Mouse (Mus musculus): ENCODE measurements around the gene Bora. TPM values are rescaled to one million over a fixed set of nuclear protein-coding genes. Genes with fewer than 3 reads are reported as not detected.
"Not testable (repeated sequence)": the region's sequence is repeated elsewhere in the genome, so short reads cannot be mapped to it uniquely, and the experiment has no call there.

Gene Bora
- polyA plus RNA-seq, 1 experiment from 2014 or later, result 13.8 TPM

DNA sequence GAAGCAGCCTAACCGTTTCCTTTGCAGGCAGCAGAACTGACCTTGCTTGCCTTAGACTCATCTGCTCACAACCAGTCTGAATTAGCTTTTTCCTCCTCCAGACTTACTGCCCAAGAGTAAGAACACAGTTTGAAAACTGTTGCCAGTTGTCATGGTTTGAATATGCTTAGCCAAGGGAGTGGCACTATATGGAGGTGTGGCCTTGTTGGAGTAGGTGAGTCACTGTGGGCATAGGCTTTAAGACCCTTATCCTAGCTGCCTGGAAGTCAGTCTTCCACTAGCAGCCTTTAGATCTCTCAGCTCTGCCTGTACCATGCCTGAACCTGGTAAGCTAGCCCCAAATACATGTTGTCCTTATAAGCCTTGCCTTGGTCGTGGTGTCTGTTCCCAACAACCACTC, 8.3 kb upstream of the Bora start:
- H3K27ac ChIP-seq (replicated peaks), result no peak overlapping the region
- WGBS, result 50% methylated on average over 2 of the region's 2 CpGs
- H3K9me3 ChIP-seq (ENCODE audit: control insufficient read depth, low read length), result no peaks in the 10 kb centered on the region
- no peak overlapping the region for H3K9ac ChIP-seq (ENCODE audit: low read length)
- ATAC-seq (ENCODE audit: low FRiP score, low TSS enrichment) (peak; percentile 95), DNase-seq (ENCODE audit: low spot score) (peak; percentile 32)
- 0 out of 2 replicates have a peak, but pooled peaks cover 3% of the 10 kb centered on the region for H3K4me1 ChIP-seq (replicated peaks; ENCODE audit: control insufficient read depth, insufficient read depth)
- no peak overlapping the region for H3K4me2 ChIP-seq (replicated peaks; ENCODE audit: low read depth)
- H3K36me3 ChIP-seq (ENCODE audit: control insufficient read depth, insufficient read depth, low read length), result no peaks in the 10 kb centered on the region; the same call in 1 of the 2 replicates
- TF ChIP-seq EP300 (optimal IDR thresholded peaks at IDR 0.05), result no peak
- no peak for TF ChIP-seq CTCF (IDR thresholded peaks at IDR 0.05; ENCODE audit: low read depth)
- H3K4me3 ChIP-seq (ENCODE audit: low read depth, low read length), result no peak overlapping the region
- H3K27me3 ChIP-seq (ENCODE audit: control insufficient read depth, insufficient read depth, low read length), result no peaks in the 10 kb centered on the region

DNA sequence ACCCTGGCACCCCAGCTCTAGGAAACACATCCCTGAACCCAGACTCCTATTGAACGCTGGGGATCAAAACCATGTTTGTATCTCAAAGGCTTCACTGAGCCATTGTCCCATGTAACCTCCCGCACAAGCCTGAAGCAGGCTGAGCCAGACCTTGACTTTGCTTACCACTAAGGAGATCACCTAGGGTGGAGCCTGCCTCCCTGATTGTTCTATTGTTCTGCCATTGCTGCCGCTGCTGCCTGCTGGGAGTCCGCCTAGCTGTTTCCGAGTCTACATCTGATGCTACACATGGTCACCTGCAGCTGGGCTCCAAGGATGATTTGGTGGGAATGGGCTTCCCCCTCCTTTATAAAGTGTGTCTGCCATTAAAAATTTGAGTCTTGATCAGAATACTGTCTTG, 6.7 kb upstream of the Bora start:
- H3K27me3 ChIP-seq (ENCODE audit: control insufficient read depth, insufficient read depth, low read length); H3K27ac ChIP-seq (replicated peaks); DNase-seq (ENCODE audit: low spot score); H3K36me3 ChIP-seq (ENCODE audit: control insufficient read depth, insufficient read depth, low read length); H3K4me2 ChIP-seq (replicated peaks; ENCODE audit: low read depth); H3K4me3 ChIP-seq (ENCODE audit: low read depth, low read length); H3K4me1 ChIP-seq (replicated peaks; ENCODE audit: control insufficient read depth, insufficient read depth); H3K9me3 ChIP-seq (ENCODE audit: control insufficient read depth, low read length); H3K9ac ChIP-seq (ENCODE audit: low read length); ATAC-seq (ENCODE audit: low FRiP score, low TSS enrichment): not testable (repeated sequence)
- WGBS, result 74% methylated on average over 5 of the region's 5 CpGs

DNA sequence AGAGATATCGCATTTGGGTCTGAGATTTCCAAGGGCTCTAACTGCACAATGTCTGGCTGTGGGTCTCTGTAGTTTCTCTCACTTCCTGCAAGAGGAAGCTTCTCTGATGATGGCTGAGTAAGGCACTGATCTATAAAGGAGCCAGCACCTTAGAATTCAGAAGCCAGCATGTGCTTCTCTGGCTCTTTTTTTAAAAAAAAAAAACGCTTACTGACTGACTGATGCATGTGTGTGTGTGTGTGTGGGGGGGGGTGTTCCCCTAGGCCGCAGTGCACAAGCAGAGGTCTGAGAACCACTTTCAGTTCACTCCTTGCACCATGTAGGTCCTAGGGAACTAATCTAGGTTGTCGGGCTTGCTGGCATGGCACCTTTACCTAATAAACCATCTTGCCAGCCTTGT, 4.6 kb upstream of the Bora start:
- H3K4me2 ChIP-seq (replicated peaks; ENCODE audit: low read depth), result no peak overlapping the region
- H3K27ac ChIP-seq (replicated peaks), result no peak overlapping the region
- no peak for ATAC-seq (ENCODE audit: low FRiP score, low TSS enrichment)
- no peaks in the 10 kb centered on the region for H3K27me3 ChIP-seq (ENCODE audit: control insufficient read depth, insufficient read depth, low read length)
- TF ChIP-seq CTCF (IDR thresholded peaks at IDR 0.05; ENCODE audit: low read depth) (no peak), EP300 (optimal IDR thresholded peaks at IDR 0.05) (no peak)
- DNase-seq (ENCODE audit: low spot score), result no peak
- H3K9ac ChIP-seq (ENCODE audit: low read length), result no peak overlapping the region
- H3K9me3 ChIP-seq (ENCODE audit: control insufficient read depth, low read length), result no peaks in the 10 kb centered on the region
- peaks cover 7% of the 10 kb centered on the region; the same call in 1 of the 2 replicates for H3K4me1 ChIP-seq (replicated peaks; ENCODE audit: control insufficient read depth, insufficient read depth)
- no peaks in the 10 kb centered on the region; the same call in 1 of the 2 replicates for H3K36me3 ChIP-seq (ENCODE audit: control insufficient read depth, insufficient read depth, low read length)
- no peak overlapping the region for H3K4me3 ChIP-seq (ENCODE audit: low read depth, low read length)
- WGBS, result 69% methylated on average over 4 of the region's 4 CpGs

DNA sequence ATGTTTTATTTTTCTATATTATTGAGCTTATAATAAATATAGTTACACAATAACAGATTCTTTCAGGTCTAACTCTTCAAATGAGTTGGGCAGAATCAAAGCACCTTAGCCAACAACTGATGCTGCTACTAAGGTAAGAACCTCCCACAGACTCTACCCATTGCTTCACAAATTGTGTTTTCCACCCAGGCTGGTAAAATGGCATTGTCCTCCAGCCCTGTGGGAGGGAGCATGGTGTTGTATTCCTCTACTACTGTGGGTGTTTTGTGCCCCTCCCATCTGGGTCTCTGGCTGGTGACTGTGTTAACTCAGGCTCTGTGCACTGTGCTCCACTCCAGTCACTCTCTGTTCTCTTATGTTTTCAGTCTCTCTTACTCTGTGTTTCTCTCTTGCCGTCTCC, 2.5 kb upstream of the Bora start:
- H3K4me3 ChIP-seq (ENCODE audit: low read depth, low read length), result no peak overlapping the region

DNA sequence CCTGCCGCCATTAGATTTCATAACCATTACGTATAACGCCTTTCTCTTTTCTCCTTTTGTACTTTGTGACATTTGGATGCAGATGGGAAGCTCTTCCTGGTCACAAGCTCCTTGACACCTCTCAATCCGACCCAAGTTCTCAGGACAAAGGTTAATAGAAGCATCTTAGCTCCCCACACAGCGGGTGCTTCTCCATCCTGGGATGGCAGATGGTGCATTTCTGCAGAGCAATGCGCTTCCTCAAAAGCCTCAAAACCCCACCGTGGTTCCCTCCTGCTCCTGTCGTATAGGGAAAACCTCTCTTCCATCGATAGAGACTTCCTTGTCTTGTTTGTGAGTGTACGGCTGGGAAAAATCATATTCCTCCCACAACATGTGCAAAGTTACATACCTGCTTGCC, 1.9 kb upstream of the Bora start:
- ATAC-seq (ENCODE audit: low FRiP score, low TSS enrichment) (no peak), DNase-seq (ENCODE audit: low spot score) (no peak)
- Histone ChIP-seq H3K27ac (replicated peaks) (no peak overlapping the region), H3K36me3 (ENCODE audit: control insufficient read depth, insufficient read depth, low read length) (no peaks in the 10 kb centered on the region), H3K9me3 (ENCODE audit: control insufficient read depth, low read length) (no peaks in the 10 kb centered on the region), H3K9ac (ENCODE audit: low read length) (no peak overlapping the region), H3K4me3 (ENCODE audit: low read depth, low read length) (no peak overlapping the region), H3K4me2 (replicated peaks; ENCODE audit: low read depth) (peak overlapping the region; percentile 23; the same call in 1 of the 2 replicates), H3K27me3 (ENCODE audit: control insufficient read depth, insufficient read depth, low read length) (no peaks in the 10 kb centered on the region), H3K4me1 (replicated peaks; ENCODE audit: control insufficient read depth, insufficient read depth) (peaks cover 7% of the 10 kb centered on the region; the same call in 1 of the 2 replicates)
- 45% methylated on average over 10 of the region's 10 CpGs for whole genome bisulfite sequencing
- TF ChIP-seq EP300 (optimal IDR thresholded peaks at IDR 0.05), result no peak
- TF ChIP-seq CTCF (IDR thresholded peaks at IDR 0.05; ENCODE audit: low read depth), result no peak

More for the DNA sequence above, 2.5 kb upstream of the Bora start:
- ATAC-seq (ENCODE audit: low FRiP score, low TSS enrichment) (no peak), DNase-seq (ENCODE audit: low spot score) (no peak)
- H3K4me1 ChIP-seq (replicated peaks; ENCODE audit: control insufficient read depth, insufficient read depth), result peaks cover 7% of the 10 kb centered on the region; the same call in 1 of the 2 replicates
- TF ChIP-seq EP300 (optimal IDR thresholded peaks at IDR 0.05) (no peak), CTCF (IDR thresholded peaks at IDR 0.05; ENCODE audit: low read depth) (no peak)
- H3K27me3 ChIP-seq (ENCODE audit: control insufficient read depth, insufficient read depth, low read length), result no peaks in the 10 kb centered on the region
- H3K9me3 ChIP-seq (ENCODE audit: control insufficient read depth, low read length), result no peaks in the 10 kb centered on the region
- no peak overlapping the region for H3K9ac ChIP-seq (ENCODE audit: low read length)
- no peaks in the 10 kb centered on the region; the same call in 1 of the 2 replicates for H3K36me3 ChIP-seq (ENCODE audit: control insufficient read depth, insufficient read depth, low read length)
- no peak overlapping the region for H3K4me2 ChIP-seq (replicated peaks; ENCODE audit: low read depth)
- WGBS, result 81% methylated on average over 1 of the region's 1 CpGs
- no peak overlapping the region for H3K27ac ChIP-seq (replicated peaks)

DNA sequence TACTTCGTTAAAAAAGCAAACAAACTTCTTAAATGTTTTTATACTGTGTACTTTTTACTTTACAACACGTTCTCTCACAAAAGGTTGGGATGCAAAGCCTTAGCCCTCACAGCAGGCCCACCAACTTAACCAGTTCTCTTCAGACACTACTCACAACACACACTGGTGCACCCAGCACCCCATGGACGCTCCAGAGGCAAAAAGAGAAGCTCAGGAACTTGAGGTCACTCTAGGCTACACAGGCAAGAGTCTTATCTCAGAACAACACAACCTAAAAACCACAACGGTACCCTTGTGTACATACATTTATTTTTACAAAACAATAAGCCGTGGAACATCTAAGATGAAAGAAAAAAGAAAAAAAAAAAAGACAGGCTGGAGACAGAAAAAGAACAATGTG, 1.3 kb upstream of the Bora start:
- H3K4me2 ChIP-seq (replicated peaks; ENCODE audit: low read depth), result peak overlapping the region; percentile 74
- no peaks in the 10 kb centered on the region for H3K9me3 ChIP-seq (ENCODE audit: control insufficient read depth, low read length)
- H3K4me3 ChIP-seq (ENCODE audit: low read depth, low read length), result peak overlapping the region; percentile 95
- ATAC-seq (ENCODE audit: low FRiP score, low TSS enrichment) (no peak), DNase-seq (ENCODE audit: low spot score) (no peak)
- WGBS, result 4% methylated on average over 5 of the region's 5 CpGs
- TF ChIP-seq CTCF (IDR thresholded peaks at IDR 0.05; ENCODE audit: low read depth) (no peak), EP300 (optimal IDR thresholded peaks at IDR 0.05) (no peak)
- H3K36me3 ChIP-seq (ENCODE audit: control insufficient read depth, insufficient read depth, low read length), result no peaks in the 10 kb centered on the region
- peaks cover 7% of the 10 kb centered on the region; the same call in 1 of the 2 replicates for H3K4me1 ChIP-seq (replicated peaks; ENCODE audit: control insufficient read depth, insufficient read depth)
- H3K9ac ChIP-seq (ENCODE audit: low read length), result peak overlapping the region; percentile 91; the same call in 1 of the 2 replicates
- H3K27me3 ChIP-seq (ENCODE audit: control insufficient read depth, insufficient read depth, low read length), result no peaks in the 10 kb centered on the region
- no peak overlapping the region for H3K27ac ChIP-seq (replicated peaks)
